Mouse (Mus musculus) adrenal gland, postnatal 10 days (tissue): ENCODE results near the gene Sh2b2. TPM values are rescaled to one million over a fixed set of nuclear protein-coding genes. Genes with fewer than 3 reads are reported as not detected.

Source experiments
- DNase-seq: peaks from one replicate; pipeline ENCODE4 v3.0.0; 2021; ENCODE audit warnings: mixed read lengths
- long read RNA-seq, 2 experiments: library from polyadenylated mRNA; stranded (forward); transcript quantifications; one replicate each; pipeline ENCODE4 v2.0.0; 2021
- total RNA-seq, 2 experiments: library from RNA; stranded (reverse); gene quantifications; 2 replicates each; pipeline ENCODE4 v1.2.3; 2021

Gene Sh2b2
- 10 to 100 TPM; 29.1 to 30.7 TPM for total RNA-seq
- long read RNA-seq, experiment 1, transcript Sh2b2-201 (9 exons, 2,848 nt): major isoform, 20 of 45 reads
- long read RNA-seq, experiment 1, partial matches to known transcripts: 14 of 45 reads
- long read RNA-seq, experiment 1, other reads (novel, unspliced or antisense): 9 of 45 reads
- long read RNA-seq, experiment 2, transcript Sh2b2-201 (9 exons, 2,848 nt): major isoform, 16 of 28 reads
- long read RNA-seq, experiment 2, partial matches to known transcripts: 1 of 28 reads
- long read RNA-seq, experiment 2, other reads (novel, unspliced or antisense): 9 of 28 reads

- DNase-seq: no peak
Observed at GRCm38 (mm10) chr5:136246452-136246838, at the start of gene Sh2b2. Gene Sh2b2, minus strand, starts transcription at chr5:136246556.

GRCm38 (mm10) chr5:136292971-136293418 lies 46.6 kb upstream of the Sh2b2 start:
- DNase-seq: no peak

- no peak for DNase-seq
Observed at GRCm38 (mm10) chr5:136292361-136292760, 46.0 kb upstream of the Sh2b2 start.

- DNase-seq: no peak
Observed at GRCm38 (mm10) chr5:136291562-136291961, 45.2 kb upstream of the Sh2b2 start.

GRCm38 (mm10) chr5:136289776-136290175 lies 43.4 kb upstream of the Sh2b2 start:
- DNase-seq: no peak

- DNase-seq: no peak
Observed at GRCm38 (mm10) chr5:136288351-136289081, 42.2 kb upstream of the Sh2b2 start.

GRCm38 (mm10) chr5:136286566-136286965 lies 40.2 kb upstream of the Sh2b2 start:
- no peak for DNase-seq

- peak; percentile 26 for DNase-seq
Observed at GRCm38 (mm10) chr5:136285106-136285505, 38.8 kb upstream of the Sh2b2 start.

- peak; percentile 22 for DNase-seq
Observed at GRCm38 (mm10) chr5:136281351-136281750, 35.0 kb upstream of the Sh2b2 start.

GRCm38 (mm10) chr5:136274739-136275138 lies 28.4 kb upstream of the Sh2b2 start:
- DNase-seq: no peak

GRCm38 (mm10) chr5:136269937-136270336 lies 23.6 kb upstream of the Sh2b2 start:
- no peak for DNase-seq

GRCm38 (mm10) chr5:136266077-136266476 lies 19.7 kb upstream of the Sh2b2 start:
- DNase-seq: no peak

GRCm38 (mm10) chr5:136263342-136263741 lies 17.0 kb upstream of the Sh2b2 start:
- no peak for DNase-seq

- DNase-seq: peak; percentile 84
Observed at GRCm38 (mm10) chr5:136258919-136259318, 12.6 kb upstream of the Sh2b2 start.

GRCm38 (mm10) chr5:136252899-136253298 lies 6.5 kb upstream of the Sh2b2 start:
- peak; percentile 89 for DNase-seq

- peak; percentile 63 for DNase-seq
Observed at GRCm38 (mm10) chr5:136251004-136251403, 4.6 kb upstream of the Sh2b2 start.

- DNase-seq: no peak
Observed at GRCm38 (mm10) chr5:136248441-136248840, 2.1 kb upstream of the Sh2b2 start.

- no peak for DNase-seq
Observed at GRCm38 (mm10) chr5:136245541-136246451, 560 bp downstream of the Sh2b2 start.

- peak; percentile 94 for DNase-seq
Observed at GRCm38 (mm10) chr5:136244762-136245540, 1.4 kb downstream of the Sh2b2 start.

- DNase-seq: peak; percentile 69
Observed at GRCm38 (mm10) chr5:136243851-136244761, 2.2 kb downstream of the Sh2b2 start.

GRCm38 (mm10) chr5:136241161-136241560 lies 5.2 kb downstream of the Sh2b2 start:
- no peak for DNase-seq
